Mouse (Mus musculus): ENCODE data around the gene Prss45. TPM values are rescaled to one million over a fixed set of nuclear protein-coding genes. Genes with fewer than 3 reads are reported as not detected.
"Not testable (repeated sequence)": the region's sequence is repeated elsewhere in the genome, so short reads cannot be mapped to it uniquely, and the experiment has no call there.

Prss45 gene
- polyA plus RNA-seq (2012; rRNA removed) = not detected in 2 replicates

- DNase-seq (ENCODE audit: low read depth, low spot score) = no peak
- WGBS = 81% methylated on average over 19 of the region's 19 CpGs
Measured at GRCm38 (mm10) chr9:110834411-110834810, at the start of gene Prss45. Prss45 (plus strand) TSS chr9:110834588.

DNA sequence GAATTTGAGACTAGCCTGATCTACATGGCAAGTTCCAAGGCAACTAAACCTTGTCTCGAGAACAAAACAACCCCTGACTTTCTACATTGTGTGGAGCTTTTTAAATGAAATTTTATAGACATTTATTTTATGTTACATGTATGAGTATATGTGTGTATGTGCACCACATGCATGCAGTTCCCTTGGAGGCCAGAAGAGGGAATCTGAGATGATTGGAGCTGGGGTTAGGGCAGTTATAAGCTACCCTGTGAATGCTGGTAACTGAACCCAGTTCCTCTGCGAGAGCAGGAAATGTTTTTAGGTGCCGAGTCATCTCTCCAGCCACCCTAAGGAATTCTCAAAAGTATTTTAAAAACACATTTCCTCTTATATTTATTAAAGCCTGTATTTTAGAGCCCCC is 46.2 kb upstream of the Prss45 start:
- 92% methylated on average over 3 of the region's 3 CpGs for WGBS
- DNase-seq (ENCODE audit: low read depth, low spot score) = no peak

DNA sequence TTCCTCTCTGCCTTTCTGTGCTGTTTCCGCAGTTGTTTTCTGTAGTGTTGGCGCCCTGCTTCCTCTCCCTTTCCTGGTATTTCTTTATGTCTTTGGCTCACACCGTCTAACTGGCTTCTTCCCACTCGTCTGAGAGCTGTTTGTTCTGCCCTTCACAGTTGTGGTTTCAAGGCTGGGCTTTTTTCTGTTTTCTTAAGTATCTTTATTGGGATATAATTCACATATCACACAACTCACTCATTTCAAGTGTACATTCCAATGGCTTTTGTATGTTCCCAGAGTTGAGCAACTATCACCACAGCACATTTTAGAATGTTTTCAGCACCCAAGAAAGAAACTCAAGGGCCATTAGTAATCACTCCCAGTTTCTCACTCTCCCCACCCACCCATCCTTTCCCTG is 43.9 kb upstream of the Prss45 start:
- DNase-seq (ENCODE audit: low read depth, low spot score) = no peak
- WGBS = 39% methylated on average over 4 of the region's 4 CpGs

DNA sequence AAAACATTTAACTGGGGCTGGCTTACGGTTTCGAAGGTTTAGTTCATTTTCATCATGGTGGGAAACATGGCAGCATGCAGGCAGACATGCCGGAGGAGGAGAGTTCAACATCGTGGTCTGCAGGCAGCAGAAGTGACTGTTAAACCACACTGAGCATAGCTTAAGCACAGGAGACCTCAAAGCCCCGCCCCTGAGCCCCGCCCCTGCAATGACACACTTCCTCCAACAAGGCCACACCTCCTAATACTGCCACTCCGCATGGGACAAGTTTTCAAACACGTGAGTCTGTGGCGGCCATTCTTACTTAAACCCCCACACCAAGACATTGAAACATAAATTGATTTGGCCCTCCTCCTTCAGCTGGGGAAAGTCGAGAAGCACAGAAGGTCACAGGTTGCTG is 37.4 kb upstream of the Prss45 start:
- WGBS = 70% methylated on average over 10 of the region's 10 CpGs
- DNase-seq (ENCODE audit: low read depth, low spot score) = no peak

DNA sequence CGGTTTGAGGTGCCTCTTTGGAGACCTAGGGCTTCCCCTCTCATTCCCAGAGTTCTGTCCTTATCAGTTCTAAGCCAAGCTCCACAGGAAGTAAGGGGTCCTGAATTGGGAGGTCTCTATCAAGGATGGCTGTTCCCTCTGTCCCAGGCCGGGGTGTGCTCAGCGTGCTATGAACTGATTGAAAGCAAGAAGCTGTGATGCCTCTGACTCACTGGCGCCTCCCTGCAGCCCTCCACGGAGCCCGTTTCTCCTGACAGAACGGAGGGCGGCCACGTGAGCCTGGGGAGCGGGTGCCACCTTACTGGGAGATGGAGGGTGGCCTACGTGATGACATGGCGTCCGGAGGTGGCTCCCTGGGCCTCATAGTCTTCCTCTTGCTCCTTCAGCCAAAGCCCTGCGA is 36.5 kb upstream of the Prss45 start, which contains the start of gene Prss42:
Prss42 (plus strand) TSS at position 301 of the 400 bp plus-strand sequence.
- 93% methylated on average over 14 of the region's 14 CpGs for WGBS
- DNase-seq (ENCODE audit: low read depth, low spot score) = no peak

DNA sequence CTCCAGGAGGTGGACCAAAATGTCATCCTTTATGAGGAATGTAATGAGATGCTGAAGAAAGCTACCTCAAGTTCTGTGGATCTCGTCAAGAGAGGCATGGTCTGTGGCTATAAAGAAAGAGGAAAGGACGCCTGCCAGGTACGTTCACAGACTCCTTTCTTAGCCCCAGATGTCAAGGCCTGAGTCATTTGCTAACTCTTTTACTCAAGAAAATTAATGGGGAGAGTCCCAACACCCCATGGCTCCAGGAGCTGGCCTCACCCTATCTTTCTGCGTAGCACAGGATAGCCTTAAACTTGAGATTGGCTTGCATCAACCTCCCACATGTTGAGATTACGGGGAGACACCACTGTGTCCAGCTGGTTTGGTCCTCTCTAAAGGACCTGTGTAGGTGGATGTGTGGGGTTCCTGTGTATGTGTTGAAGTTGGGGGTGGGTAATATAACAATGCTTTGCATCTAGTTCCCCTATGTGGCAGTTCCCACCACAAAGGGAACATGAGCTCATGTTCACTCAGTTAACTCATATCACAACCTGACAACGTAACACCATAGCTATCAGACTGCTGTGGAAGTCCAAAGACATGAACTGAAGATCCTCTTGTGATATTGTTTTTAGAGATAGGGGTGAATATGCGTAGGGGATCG is 33.4 kb upstream of the Prss45 start:
- WGBS = 87% methylated on average over 8 of the region's 8 CpGs
- no peak for DNase-seq (ENCODE audit: low read depth, low spot score)

DNA sequence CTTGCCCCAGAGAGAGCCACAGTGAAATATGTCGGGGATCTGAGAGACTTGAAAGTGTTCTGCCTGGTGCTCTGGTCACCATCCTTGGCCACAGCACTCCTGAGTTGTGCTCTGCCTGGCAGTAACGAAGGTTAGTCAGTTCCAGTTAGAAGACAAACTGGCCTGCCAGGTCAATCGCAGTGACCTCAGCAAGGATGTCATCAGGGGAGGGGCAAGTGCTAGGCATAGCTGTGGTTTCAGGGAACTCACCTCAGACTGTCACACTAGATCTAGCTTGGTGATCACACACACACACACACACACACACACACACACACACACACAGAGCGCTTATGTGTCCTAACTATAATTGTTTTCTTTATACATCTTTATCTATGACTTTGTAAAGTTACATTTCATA is 31.1 kb upstream of the Prss45 start:
- DNase-seq (ENCODE audit: low read depth, low spot score) = no peak
- 72% methylated on average over 4 of the region's 4 CpGs for WGBS

DNA sequence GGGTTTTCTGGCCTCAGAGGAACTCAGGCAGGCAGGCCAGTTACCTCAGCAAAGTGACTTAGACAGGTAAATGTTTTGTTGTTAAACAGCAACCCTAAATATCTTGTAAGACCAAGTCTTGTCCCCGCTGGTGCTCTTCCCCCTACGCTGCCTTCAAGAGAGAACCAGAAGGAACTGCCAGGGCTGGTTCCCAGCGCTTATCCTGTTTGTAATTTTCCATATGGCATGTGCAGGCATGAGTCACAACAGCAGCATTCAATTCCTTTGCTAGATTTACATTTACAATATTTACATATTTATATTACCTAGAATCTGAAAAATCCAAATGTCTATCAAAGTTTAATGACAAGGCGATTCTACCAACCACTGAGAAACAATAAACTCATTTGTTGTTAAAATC is 24.3 kb upstream of the Prss45 start:
- WGBS = 40% methylated on average over 4 of the region's 4 CpGs
- DNase-seq (ENCODE audit: low read depth, low spot score) = no peak

GRCm38 (mm10) chr9:110813789-110814188 is 20.6 kb upstream of the Prss45 start, which contains the start of gene Prss44:
Prss44 (plus strand) TSS chr9:110813994.
- WGBS = 59% methylated on average over 18 of the region's 18 CpGs
- DNase-seq (ENCODE audit: low read depth, low spot score) = no peak

GRCm38 (mm10) chr9:110820546-110820945 is 13.8 kb upstream of the Prss45 start:
- DNase-seq (ENCODE audit: low read depth, low spot score) = not testable (repeated sequence)

DNA sequence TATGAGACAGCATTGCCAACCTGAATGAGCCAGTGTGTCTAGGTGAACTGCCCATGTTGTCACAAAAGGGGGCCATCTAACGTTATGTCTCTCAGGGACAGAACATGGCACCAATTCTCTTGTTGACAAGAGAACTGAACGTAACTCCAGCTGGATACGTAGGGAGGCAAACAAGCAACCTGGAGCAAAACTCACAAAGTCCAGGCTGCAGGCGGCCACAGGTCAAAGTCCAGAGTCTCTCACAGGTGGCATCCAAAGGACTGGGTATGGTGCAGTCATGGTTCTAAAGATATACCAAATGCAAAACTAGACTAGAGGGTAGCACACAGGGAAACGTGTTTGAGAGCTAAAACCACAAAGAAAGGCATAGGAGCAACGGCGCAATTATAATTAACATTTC is 13.0 kb upstream of the Prss45 start:
- no peak for DNase-seq (ENCODE audit: low read depth, low spot score)

GRCm38 (mm10) chr9:110825426-110825825 is 9.0 kb upstream of the Prss45 start:
- no peak for DNase-seq (ENCODE audit: low read depth, low spot score)
- 64% methylated on average over 4 of the region's 4 CpGs for WGBS

More for the DNA sequence above, 13.0 kb upstream of the Prss45 start:
- WGBS = 53% methylated on average over 7 of the region's 7 CpGs

- no peak for DNase-seq (ENCODE audit: low read depth, low spot score)
- 58% methylated on average over 7 of the region's 7 CpGs for WGBS
Measured at GRCm38 (mm10) chr9:110825832-110826231, 8.6 kb upstream of the Prss45 start.

DNA sequence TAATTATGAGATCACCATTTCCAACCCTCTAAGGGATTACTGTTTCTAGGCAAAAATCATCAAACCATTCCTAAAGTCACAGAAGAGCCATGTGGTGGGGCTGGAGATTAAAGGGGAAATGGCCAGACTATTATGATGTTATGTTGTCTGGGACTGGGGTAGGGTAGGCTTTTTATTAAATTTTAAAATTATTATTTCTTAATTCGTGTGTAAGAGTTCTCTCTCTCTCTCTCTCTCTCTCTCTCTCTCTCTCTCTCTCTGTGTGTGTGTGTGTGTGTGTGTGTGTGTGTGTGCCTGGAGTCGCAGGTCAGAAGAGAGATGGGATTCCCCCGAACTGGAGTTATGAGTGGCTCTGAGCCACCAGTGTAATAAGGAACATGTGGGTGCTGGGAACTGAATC is 8.0 kb upstream of the Prss45 start, which contains the start of gene Prss43:
Prss43 (plus strand) TSS at position 301 of the 400 bp plus-strand sequence.
- WGBS = 68% methylated on average over 3 of the region's 3 CpGs
- no peak for DNase-seq (ENCODE audit: low read depth, low spot score)

- no peak for DNase-seq (ENCODE audit: low read depth, low spot score)
- 72% methylated on average over 5 of the region's 5 CpGs for WGBS
Measured at GRCm38 (mm10) chr9:110833021-110833420, 1.4 kb upstream of the Prss45 start.

GRCm38 (mm10) chr9:110834961-110835360 is 573 bp downstream of the Prss45 start:
- DNase-seq (ENCODE audit: low read depth, low spot score) = no peak
- WGBS = 46% methylated on average over 10 of the region's 10 CpGs

- 63% methylated on average over 2 of the region's 2 CpGs for WGBS
Measured at GRCm38 (mm10) chr9:110836112-110836511, 1.7 kb downstream of the Prss45 start.

DNA sequence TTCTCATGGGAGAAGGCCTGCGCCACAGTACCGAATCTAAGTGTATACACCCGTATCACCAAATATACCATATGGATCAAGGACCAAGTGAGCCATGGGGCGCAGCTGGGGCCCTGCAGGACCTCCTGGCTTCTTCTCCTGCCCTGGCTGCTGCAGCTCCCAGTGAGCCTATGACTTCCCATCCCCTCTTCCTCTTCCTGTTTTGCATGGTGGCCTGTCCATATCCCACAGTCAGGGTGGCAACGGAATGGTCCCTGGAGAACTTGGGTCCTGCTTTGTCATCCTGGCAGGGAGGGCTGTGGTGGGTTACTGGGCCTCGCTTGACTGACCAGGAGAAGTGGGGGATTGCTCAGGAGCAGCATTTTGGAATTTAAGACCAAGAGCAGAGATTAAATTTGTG is 6.5 kb downstream of the Prss45 start:
- WGBS = 79% methylated on average over 6 of the region's 6 CpGs

More at GRCm38 (mm10) chr9:110836112-110836511, 1.7 kb downstream of the Prss45 start:
- no peak for DNase-seq (ENCODE audit: low read depth, low spot score)

GRCm38 (mm10) chr9:110841438-110841837 is 7.0 kb downstream of the Prss45 start:
- WGBS = 31% methylated on average over 2 of the region's 2 CpGs

More for the DNA sequence above, 6.5 kb downstream of the Prss45 start:
- DNase-seq (ENCODE audit: low read depth, low spot score) = no peak

GRCm38 (mm10) chr9:110844206-110844605 is 9.8 kb downstream of the Prss45 start, which contains the start of gene Prss46:
Prss46 (plus strand) TSS chr9:110844506.
- WGBS = 77% methylated on average over 10 of the region's 10 CpGs
- DNase-seq (ENCODE audit: low read depth, low spot score) = no peak

More at GRCm38 (mm10) chr9:110841438-110841837, 7.0 kb downstream of the Prss45 start:
- DNase-seq (ENCODE audit: low read depth, low spot score) = no peak

GRCm38 (mm10) chr9:110849162-110849561 is 14.8 kb downstream of the Prss45 start:
- 70% methylated on average over 7 of the region's 7 CpGs for WGBS
- no peak for DNase-seq (ENCODE audit: low read depth, low spot score)

Data from large intestine, adult 2 months (tissue).